Mouse (Mus musculus): ENCODE measurements around the gene Rufy3. TPM values are rescaled to one million over a fixed set of nuclear protein-coding genes. Genes with fewer than 3 reads are reported as not detected.
"Not testable (repeated sequence)": the region's sequence is repeated elsewhere in the genome, so short reads cannot be mapped to it uniquely, and the experiment has no call there.

Gene Rufy3
- 9.1 and 10.7 TPM in 2 replicates for polyA plus RNA-seq (2014; fragmentation: Nextera tagmentation; extraction: Ambion mirVana)

DNA sequence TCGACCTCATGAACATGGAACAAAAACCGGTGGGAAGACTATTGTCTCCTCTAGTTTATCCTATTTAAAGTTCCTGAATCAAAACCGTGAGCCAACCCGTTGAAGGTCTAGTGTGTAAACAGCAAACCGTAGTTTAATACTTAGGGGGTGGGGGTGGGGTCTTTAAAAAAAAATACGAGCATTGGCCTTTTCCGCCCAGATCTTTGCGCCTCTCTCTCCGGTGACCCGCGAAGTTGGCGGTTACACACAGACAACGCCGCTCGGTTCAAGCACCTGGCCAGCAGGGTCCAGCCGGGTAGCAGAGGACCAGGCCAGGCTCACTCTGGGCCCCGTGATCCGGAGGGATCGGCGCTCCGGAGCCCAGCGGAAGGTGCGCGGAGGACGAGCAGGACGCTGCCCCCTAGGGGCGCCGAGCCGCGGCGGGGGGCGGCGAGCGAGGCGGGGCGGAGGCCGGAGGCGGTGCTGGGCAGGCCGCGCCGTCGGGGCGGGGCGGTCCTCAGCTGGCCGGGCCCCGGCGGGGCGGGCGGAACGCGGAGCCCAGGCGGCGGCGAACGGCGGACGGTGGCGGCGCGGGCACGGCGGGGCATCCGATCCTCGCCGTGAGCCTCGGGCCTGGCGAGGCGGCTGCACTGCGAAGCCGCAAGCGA lies at the start of gene Rufy3:
Gene Rufy3, plus strand, starts transcription at position 540 of the 647 bp plus-strand sequence.
- under 1% methylated on average over 69 of the region's 71 CpGs for WGBS
- H3K9ac ChIP-seq (ENCODE audit: low read depth, low read length) = peak within 1 kb of the TSS; percentile 78
- DNase-seq (ENCODE audit: low spot score) (peak; percentile 84), ATAC-seq (replicated peaks; ENCODE audit: low FRiP score) (peak; percentile 85)
- peak within 1 kb of the TSS; percentile 90 for H3K4me3 ChIP-seq (ENCODE audit: low read depth, low read length)
- no peaks in the 10 kb centered on the region for H3K9me3 ChIP-seq (ENCODE audit: control insufficient read depth, low read length)
- H3K36me3 ChIP-seq (ENCODE audit: control insufficient read depth, insufficient read depth, low read length) = no peaks in the 10 kb centered on the region
- peak within 1 kb of the TSS; percentile 87 for H3K4me2 ChIP-seq
- peak within 1 kb of the TSS; percentile 85 for H3K27ac ChIP-seq (ENCODE audit: low read depth, low read length)
- H3K27me3 ChIP-seq (replicated peaks; ENCODE audit: control insufficient read depth, insufficient read depth, low read length) = no peaks in the 10 kb centered on the region
- peaks cover 4% of the 10 kb centered on the region; the same call in 1 of the 2 replicates for H3K4me1 ChIP-seq (replicated peaks; ENCODE audit: control insufficient read depth, insufficient read depth, low read length)

DNA sequence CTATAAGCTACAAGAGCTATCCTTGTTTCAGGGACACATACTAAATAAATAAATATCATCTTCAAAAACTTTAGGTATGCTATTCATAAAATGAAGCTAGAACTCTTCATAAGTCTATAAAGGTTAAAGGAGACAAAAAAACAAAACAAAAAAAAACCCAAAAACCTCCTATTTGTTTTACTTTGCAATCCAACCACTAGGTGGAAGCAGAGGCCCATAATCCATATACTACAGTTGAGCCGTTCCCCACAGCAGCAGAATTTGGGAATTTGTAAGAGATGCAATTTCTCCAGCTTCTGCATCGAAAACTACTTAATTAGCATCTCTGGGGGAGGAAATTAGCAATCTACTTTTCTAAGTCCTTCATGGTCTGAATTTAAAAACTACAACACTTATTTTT lies 45.6 kb upstream of the Rufy3 start:
- no peak overlapping the region for H3K9ac ChIP-seq (ENCODE audit: low read depth, low read length)
- no peaks in the 10 kb centered on the region for H3K9me3 ChIP-seq (ENCODE audit: control insufficient read depth, low read length)
- no peaks in the 10 kb centered on the region for H3K4me1 ChIP-seq (replicated peaks; ENCODE audit: control insufficient read depth, insufficient read depth, low read length)
- no peaks in the 10 kb centered on the region for H3K36me3 ChIP-seq (ENCODE audit: control insufficient read depth, insufficient read depth, low read length)
- DNase-seq (ENCODE audit: low spot score) (no peak), ATAC-seq (replicated peaks; ENCODE audit: low FRiP score) (no peak)
- WGBS = 5% methylated on average over 2 of the region's 2 CpGs
- no peak overlapping the region for H3K4me2 ChIP-seq
- no peaks in the 10 kb centered on the region for H3K27me3 ChIP-seq (replicated peaks; ENCODE audit: control insufficient read depth, insufficient read depth, low read length)
- no peak overlapping the region for H3K4me3 ChIP-seq (ENCODE audit: low read depth, low read length)
- no peak overlapping the region for H3K27ac ChIP-seq (ENCODE audit: low read depth, low read length)

- no peaks in the 10 kb centered on the region for H3K4me1 ChIP-seq (replicated peaks; ENCODE audit: control insufficient read depth, insufficient read depth, low read length)
- H3K9ac ChIP-seq (ENCODE audit: low read depth, low read length) = no peak within 1 kb of the TSS
- H3K4me3 ChIP-seq (ENCODE audit: low read depth, low read length) = no peak within 1 kb of the TSS
- DNase-seq (ENCODE audit: low spot score) (no peak), ATAC-seq (replicated peaks; ENCODE audit: low FRiP score) (no peak)
- H3K4me2 ChIP-seq = no peak within 1 kb of the TSS
- H3K9me3 ChIP-seq (ENCODE audit: control insufficient read depth, low read length) = no peaks in the 10 kb centered on the region
- no peaks in the 10 kb centered on the region for H3K27me3 ChIP-seq (replicated peaks; ENCODE audit: control insufficient read depth, insufficient read depth, low read length)
- 76% methylated on average over 3 of the region's 3 CpGs for WGBS
- no peaks in the 10 kb centered on the region for H3K36me3 ChIP-seq (ENCODE audit: control insufficient read depth, insufficient read depth, low read length)
- H3K27ac ChIP-seq (ENCODE audit: low read depth, low read length) = no peak within 1 kb of the TSS
Observed at GRCm38 (mm10) chr5:88527657-88528056, 37.2 kb upstream of the Rufy3 start, which contains the start of gene Jchain. Gene Jchain (minus strand): TSS chr5:88527891.

- Histone ChIP-seq H3K36me3 (ENCODE audit: control insufficient read depth, insufficient read depth, low read length) (no peaks in the 10 kb centered on the region), H3K9me3 (ENCODE audit: control insufficient read depth, low read length) (no peaks in the 10 kb centered on the region), H3K4me3 (ENCODE audit: low read depth, low read length) (no peak overlapping the region), H3K4me1 (replicated peaks; ENCODE audit: control insufficient read depth, insufficient read depth, low read length) (no peaks in the 10 kb centered on the region), H3K27ac (ENCODE audit: low read depth, low read length) (no peak overlapping the region), H3K4me2 (no peak overlapping the region), H3K9ac (ENCODE audit: low read depth, low read length) (no peak overlapping the region), H3K27me3 (replicated peaks; ENCODE audit: control insufficient read depth, insufficient read depth, low read length) (no peaks in the 10 kb centered on the region)
- ATAC-seq (replicated peaks; ENCODE audit: low FRiP score) = no peak
- WGBS = 50% methylated on average over 1 of the region's 1 CpGs
- DNase-seq (ENCODE audit: low spot score) = no peak
Observed at GRCm38 (mm10) chr5:88530908-88531307, 33.9 kb upstream of the Rufy3 start.

GRCm38 (mm10) chr5:88534697-88535096 lies 30.1 kb upstream of the Rufy3 start:
- H3K4me1 ChIP-seq (replicated peaks; ENCODE audit: control insufficient read depth, insufficient read depth, low read length) = no peaks in the 10 kb centered on the region
- H3K9ac ChIP-seq (ENCODE audit: low read depth, low read length) = no peak overlapping the region
- H3K27ac ChIP-seq (ENCODE audit: low read depth, low read length) = no peak overlapping the region
- DNase-seq (ENCODE audit: low spot score) (no peak), ATAC-seq (replicated peaks; ENCODE audit: low FRiP score) (no peak)
- no peaks in the 10 kb centered on the region for H3K27me3 ChIP-seq (replicated peaks; ENCODE audit: control insufficient read depth, insufficient read depth, low read length)
- H3K9me3 ChIP-seq (ENCODE audit: control insufficient read depth, low read length) = no peaks in the 10 kb centered on the region
- no peak overlapping the region for H3K4me3 ChIP-seq (ENCODE audit: low read depth, low read length)
- no peaks in the 10 kb centered on the region for H3K36me3 ChIP-seq (ENCODE audit: control insufficient read depth, insufficient read depth, low read length)
- H3K4me2 ChIP-seq = no peak overlapping the region
- 66% methylated on average over 3 of the region's 3 CpGs for WGBS

GRCm38 (mm10) chr5:88540845-88541244 lies 24.0 kb upstream of the Rufy3 start:
- no peaks in the 10 kb centered on the region for H3K36me3 ChIP-seq (ENCODE audit: control insufficient read depth, insufficient read depth, low read length)
- DNase-seq (ENCODE audit: low spot score) = no peak
- no peak overlapping the region for H3K4me3 ChIP-seq (ENCODE audit: low read depth, low read length)
- no peak for ATAC-seq (replicated peaks; ENCODE audit: low FRiP score)
- H3K27ac ChIP-seq (ENCODE audit: low read depth, low read length) = no peak overlapping the region
- no peaks in the 10 kb centered on the region for H3K9me3 ChIP-seq (ENCODE audit: control insufficient read depth, low read length)
- no peak overlapping the region for H3K4me2 ChIP-seq
- no peaks in the 10 kb centered on the region for H3K4me1 ChIP-seq (replicated peaks; ENCODE audit: control insufficient read depth, insufficient read depth, low read length)
- no peak overlapping the region for H3K9ac ChIP-seq (ENCODE audit: low read depth, low read length)
- H3K27me3 ChIP-seq (replicated peaks; ENCODE audit: control insufficient read depth, insufficient read depth, low read length) = no peaks in the 10 kb centered on the region

DNA sequence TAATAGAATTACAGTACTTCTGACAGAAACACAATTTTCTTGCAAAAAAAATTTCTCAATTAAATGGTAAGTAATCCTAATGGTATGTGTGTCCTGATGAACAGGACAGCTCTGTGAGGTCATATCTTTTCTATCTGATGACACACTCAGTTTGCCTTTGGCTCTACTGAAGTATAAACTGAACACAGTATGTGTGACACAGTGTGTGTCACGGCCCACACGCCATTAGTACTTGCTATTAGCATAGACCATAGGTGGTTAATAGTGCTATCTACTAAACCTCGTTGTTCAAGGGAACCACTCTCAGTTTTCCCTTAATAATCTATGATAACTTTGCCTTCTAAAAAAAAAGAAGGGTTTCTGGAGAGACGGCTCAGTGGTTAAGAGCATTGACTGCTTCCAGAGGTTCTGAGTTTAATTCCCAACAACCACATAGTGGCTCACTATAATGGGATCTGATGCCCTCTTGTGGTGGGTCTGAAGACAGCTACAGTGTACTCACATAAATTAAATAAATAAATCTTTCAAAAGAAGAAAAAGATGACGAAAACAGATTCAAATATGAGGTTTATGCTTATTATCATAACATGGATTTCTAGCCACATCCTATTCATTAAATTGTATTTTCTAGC lies 22.1 kb upstream of the Rufy3 start:
- 58% methylated on average over 5 of the region's 5 CpGs for WGBS
- ATAC-seq (replicated peaks; ENCODE audit: low FRiP score) = peak; percentile 68

GRCm38 (mm10) chr5:88544411-88544810 lies 20.4 kb upstream of the Rufy3 start:
- not testable (repeated sequence) for H3K4me1 ChIP-seq (replicated peaks; ENCODE audit: control insufficient read depth, insufficient read depth, low read length); H3K9ac ChIP-seq (ENCODE audit: low read depth, low read length); H3K4me3 ChIP-seq (ENCODE audit: low read depth, low read length); DNase-seq (ENCODE audit: low spot score); H3K27me3 ChIP-seq (replicated peaks; ENCODE audit: control insufficient read depth, insufficient read depth, low read length); H3K4me2 ChIP-seq; H3K9me3 ChIP-seq (ENCODE audit: control insufficient read depth, low read length); ATAC-seq (replicated peaks; ENCODE audit: low FRiP score); H3K36me3 ChIP-seq (ENCODE audit: control insufficient read depth, insufficient read depth, low read length); H3K27ac ChIP-seq (ENCODE audit: low read depth, low read length)
- WGBS = 69% methylated on average over 1 of the region's 1 CpGs

More for the DNA sequence above, 22.1 kb upstream of the Rufy3 start:
- no peak for DNase-seq (ENCODE audit: low spot score)
- H3K4me3 ChIP-seq (ENCODE audit: low read depth, low read length) = no peak overlapping the region
- no peak overlapping the region for H3K9ac ChIP-seq (ENCODE audit: low read depth, low read length)
- H3K36me3 ChIP-seq (ENCODE audit: control insufficient read depth, insufficient read depth, low read length) = no peaks in the 10 kb centered on the region
- no peaks in the 10 kb centered on the region for H3K4me1 ChIP-seq (replicated peaks; ENCODE audit: control insufficient read depth, insufficient read depth, low read length)
- no peak overlapping the region for H3K4me2 ChIP-seq
- no peaks in the 10 kb centered on the region for H3K9me3 ChIP-seq (ENCODE audit: control insufficient read depth, low read length)
- H3K27me3 ChIP-seq (replicated peaks; ENCODE audit: control insufficient read depth, insufficient read depth, low read length) = no peaks in the 10 kb centered on the region
- no peak overlapping the region for H3K27ac ChIP-seq (ENCODE audit: low read depth, low read length)

DNA sequence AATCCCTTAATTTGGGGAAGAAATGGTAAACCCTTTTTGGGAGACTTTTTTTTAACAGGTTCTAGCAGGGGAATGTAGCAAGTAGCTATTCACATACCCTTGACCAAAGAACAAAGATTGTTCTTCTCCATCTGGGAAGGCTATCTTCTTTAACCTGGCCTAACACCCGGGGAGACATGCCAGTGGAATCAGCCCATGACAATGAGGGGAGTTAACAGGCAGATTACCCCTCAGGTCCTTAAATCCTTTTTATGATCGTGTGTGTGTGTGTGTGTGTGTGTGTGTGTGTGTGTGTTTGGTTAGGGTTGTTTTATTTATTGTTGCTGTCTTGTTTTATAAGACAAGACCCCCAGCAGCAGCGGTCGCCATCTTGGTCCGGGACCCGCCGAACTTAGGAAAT lies 19.3 kb upstream of the Rufy3 start:
- no peaks in the 10 kb centered on the region for H3K9me3 ChIP-seq (ENCODE audit: control insufficient read depth, low read length)
- no peak overlapping the region for H3K4me2 ChIP-seq
- H3K4me1 ChIP-seq (replicated peaks; ENCODE audit: control insufficient read depth, insufficient read depth, low read length) = no peaks in the 10 kb centered on the region
- DNase-seq (ENCODE audit: low spot score) (no peak), ATAC-seq (replicated peaks; ENCODE audit: low FRiP score) (no peak)
- H3K4me3 ChIP-seq (ENCODE audit: low read depth, low read length) = no peak overlapping the region
- no peak overlapping the region for H3K9ac ChIP-seq (ENCODE audit: low read depth, low read length)
- no peaks in the 10 kb centered on the region for H3K27me3 ChIP-seq (replicated peaks; ENCODE audit: control insufficient read depth, insufficient read depth, low read length)
- WGBS = 78% methylated on average over 7 of the region's 7 CpGs
- no peaks in the 10 kb centered on the region for H3K36me3 ChIP-seq (ENCODE audit: control insufficient read depth, insufficient read depth, low read length)
- no peak overlapping the region for H3K27ac ChIP-seq (ENCODE audit: low read depth, low read length)
